Mouse (Mus musculus) testis, adult 2 months (tissue): ENCODE measurements around the gene Adgrl2.

Experiments used
- CTCF ChIP-seq: fragments of 200-500 bp; IDR thresholded peaks from 2 replicates; pipeline ENCODE4 v1.5.1; 2012; ENCODE audit warnings: low read depth, mild to moderate bottlenecking, inconsistent platforms, low read length, moderate library complexity; ENCODE audit not compliant: control insufficient read depth, insufficient read depth, insufficient replicate concordance
- POLR2A ChIP-seq: fragments of 200-500 bp; IDR thresholded peaks from 2 replicates; pipeline ENCODE4 v1.6.1; 2012; ENCODE audit warnings: low read depth, mild to moderate bottlenecking, inconsistent platforms, low read length, moderate library complexity; ENCODE audit not compliant: control insufficient read depth

GRCm38 (mm10) chr3:148960215-148960614 lies 30.1 kb downstream of the Adgrl2 start:
- TF ChIP-seq CTCF, result no peak
- no peak for TF ChIP-seq POLR2A
